Mouse (Mus musculus): ENCODE data around the gene Mei1.

- TF ChIP-seq CTCF (IDR thresholded peaks at IDR 0.05; ENCODE audit: borderline replicate concordance, insufficient read depth, low read depth, low read length) (no peak), POLR2A (IDR thresholded peaks at IDR 0.05; ENCODE audit: borderline replicate concordance, insufficient read depth, low read length) (no peak)
Observed at GRCm38 (mm10) chr15:82032386-82032785, 37.4 kb upstream of the Mei1 start.

Data from cerebellum, adult 2 months (tissue).